Mouse (Mus musculus): ENCODE measurements around the gene Rufy4.

The Rufy4 gene

DNA sequence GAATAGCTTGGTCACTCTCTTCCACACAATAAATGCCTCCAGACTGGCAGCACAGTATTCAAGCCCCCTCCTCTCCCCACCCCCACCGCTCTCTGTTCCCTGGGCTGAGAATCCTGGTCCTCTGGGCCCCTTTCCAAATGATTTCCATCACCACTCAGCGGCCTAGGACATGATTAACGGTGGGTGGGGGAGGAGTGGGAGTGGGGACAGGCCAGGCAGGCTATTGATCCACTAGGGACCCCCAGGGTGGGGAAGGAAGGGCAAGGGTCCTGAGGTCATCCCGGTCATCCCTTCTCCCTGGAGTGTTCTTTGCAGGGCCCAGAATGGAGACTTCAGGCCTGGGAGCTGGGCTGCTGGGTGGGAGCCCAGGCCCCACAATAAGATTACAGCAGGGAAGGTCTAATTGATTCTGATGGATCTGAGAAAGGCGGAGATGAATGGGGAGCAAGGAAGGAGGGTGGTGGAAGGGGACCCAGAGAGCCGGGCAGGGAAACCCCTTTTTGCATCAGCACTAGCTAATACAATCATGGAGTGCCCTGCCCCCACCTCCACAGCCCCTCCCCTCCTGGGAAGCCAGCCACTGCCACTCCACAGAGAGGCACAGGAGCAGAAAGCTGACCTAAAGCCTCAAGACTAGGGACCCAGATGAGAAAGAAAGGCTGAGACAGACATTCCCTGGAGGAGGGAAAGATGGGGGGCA lies 21.5 kb upstream of the Rufy4 start:
- no peak for DNase-seq (ENCODE audit: extremely low read depth, insufficient read length, low spot score)

GRCm38 (mm10) chr1:74105660-74106059 lies 19.7 kb upstream of the Rufy4 start:
- DNase-seq (ENCODE audit: extremely low read depth, insufficient read length, low spot score): no peak

- DNase-seq (ENCODE audit: extremely low read depth, insufficient read length, low spot score): no peak
Measured at GRCm38 (mm10) chr1:74106214-74106613, 19.1 kb upstream of the Rufy4 start.

GRCm38 (mm10) chr1:74107931-74108618 lies 17.3 kb upstream of the Rufy4 start:
- DNase-seq (ENCODE audit: extremely low read depth, insufficient read length, low spot score): no peak

- DNase-seq (ENCODE audit: extremely low read depth, insufficient read length, low spot score): no peak
Measured at GRCm38 (mm10) chr1:74109670-74110069, 15.7 kb upstream of the Rufy4 start.

DNA sequence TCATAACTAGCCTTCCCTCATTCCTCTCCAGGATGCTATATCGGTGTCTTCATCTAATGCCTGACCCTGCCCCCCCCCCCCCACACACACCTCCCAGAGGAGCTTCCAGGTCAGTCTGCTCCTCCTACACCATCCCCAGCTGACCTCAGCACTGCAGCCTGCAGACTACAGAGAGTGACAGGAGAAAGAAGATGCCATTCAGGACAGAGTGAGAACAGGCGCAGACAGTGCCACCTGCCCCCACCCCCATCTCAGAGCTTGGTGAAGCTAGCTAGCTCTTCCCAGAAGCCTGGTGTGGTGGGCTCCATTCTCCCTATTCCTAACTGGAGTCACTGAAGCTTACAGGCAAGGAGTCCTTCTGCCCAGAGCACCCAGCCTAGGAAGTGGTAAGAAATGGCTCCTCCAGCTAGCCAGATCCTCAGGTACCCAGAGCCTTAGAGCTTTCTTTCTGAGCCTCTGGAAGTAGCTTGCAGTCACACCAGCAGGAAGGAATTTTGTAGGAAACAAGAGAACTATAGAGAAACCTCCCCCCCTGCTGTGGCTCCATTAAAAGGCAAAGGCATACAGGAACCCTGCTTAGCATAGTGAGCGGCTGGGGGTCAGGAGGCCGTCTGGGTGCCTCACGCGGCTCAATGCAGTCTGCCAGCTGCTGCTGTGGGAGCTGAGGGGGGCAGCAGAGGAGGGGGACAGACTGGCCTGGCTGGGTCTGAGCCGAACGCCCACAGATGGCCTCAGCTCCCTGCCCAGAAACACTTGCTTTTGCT lies 14.2 kb upstream of the Rufy4 start:
- no peak for DNase-seq (ENCODE audit: extremely low read depth, insufficient read length, low spot score)

DNA sequence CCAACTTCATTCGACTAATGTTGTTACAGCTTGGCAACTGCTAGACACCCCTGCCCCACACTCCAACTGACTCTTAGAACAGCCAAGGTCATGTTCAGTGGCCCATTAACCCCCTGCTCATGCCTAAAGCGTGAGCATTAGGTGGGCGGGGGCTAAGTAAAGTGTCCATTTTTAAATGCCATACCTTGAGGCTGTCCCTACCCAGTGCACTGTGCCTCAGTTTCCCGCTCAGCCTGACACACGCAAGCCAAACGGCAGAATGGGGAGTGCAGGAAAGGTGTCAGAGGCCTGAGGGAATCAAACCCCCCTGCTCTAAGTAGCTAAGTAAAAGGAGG lies 13.7 kb upstream of the Rufy4 start:
- DNase-seq (ENCODE audit: extremely low read depth, insufficient read length, low spot score): no peak

GRCm38 (mm10) chr1:74113071-74113470 lies 12.3 kb upstream of the Rufy4 start:
- DNase-seq (ENCODE audit: extremely low read depth, insufficient read length, low spot score): no peak

GRCm38 (mm10) chr1:74117876-74118275 lies 7.5 kb upstream of the Rufy4 start:
- no peak for DNase-seq (ENCODE audit: extremely low read depth, insufficient read length, low spot score)

DNA sequence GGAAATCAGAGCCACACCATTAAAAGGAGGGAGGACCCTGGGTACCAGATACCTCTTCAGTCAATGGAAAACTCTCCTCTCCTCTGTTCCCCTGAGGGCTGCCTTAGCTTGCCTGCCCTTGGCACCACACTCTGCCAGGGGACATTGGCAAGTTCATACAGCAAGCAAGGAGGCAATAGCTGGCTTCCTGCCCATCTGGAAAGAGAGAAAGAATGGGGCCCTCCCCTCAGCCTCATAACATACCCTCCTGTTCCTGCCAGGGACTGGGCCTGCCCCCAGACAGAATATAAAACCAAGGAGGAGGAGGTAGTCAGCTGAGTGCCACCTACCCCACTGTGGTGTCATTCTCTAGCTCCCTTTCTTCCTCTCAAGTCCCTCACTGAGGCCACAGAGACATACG lies 6.2 kb upstream of the Rufy4 start:
- no peak for DNase-seq (ENCODE audit: extremely low read depth, insufficient read length, low spot score)

- DNase-seq (ENCODE audit: extremely low read depth, insufficient read length, low spot score): no peak
Measured at GRCm38 (mm10) chr1:74121138-74121537, 4.2 kb upstream of the Rufy4 start.

GRCm38 (mm10) chr1:74121821-74122576 lies 3.3 kb upstream of the Rufy4 start:
- peak; percentile 41 for DNase-seq (ENCODE audit: extremely low read depth, insufficient read length, low spot score)

DNA sequence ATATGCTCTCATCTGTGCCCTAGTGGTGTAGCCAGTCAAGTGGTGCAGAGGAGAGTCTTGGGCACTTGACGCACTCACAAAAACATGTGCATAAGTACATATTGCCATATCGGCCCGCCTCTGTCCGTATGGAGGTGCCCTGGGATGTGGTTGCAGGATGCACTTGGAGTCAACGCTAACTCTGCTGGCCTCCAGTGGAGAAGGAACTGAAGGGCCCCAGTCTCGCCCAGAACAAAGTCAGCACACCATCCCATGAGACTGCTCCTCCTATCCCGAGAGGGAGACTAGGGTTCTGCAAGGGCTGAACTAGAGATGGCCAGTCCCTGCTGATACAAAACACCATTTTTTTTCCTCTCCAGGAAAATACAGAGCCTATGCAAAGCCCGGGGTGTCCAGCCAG lies 2.1 kb upstream of the Rufy4 start:
- no peak for DNase-seq (ENCODE audit: extremely low read depth, insufficient read length, low spot score)

DNA sequence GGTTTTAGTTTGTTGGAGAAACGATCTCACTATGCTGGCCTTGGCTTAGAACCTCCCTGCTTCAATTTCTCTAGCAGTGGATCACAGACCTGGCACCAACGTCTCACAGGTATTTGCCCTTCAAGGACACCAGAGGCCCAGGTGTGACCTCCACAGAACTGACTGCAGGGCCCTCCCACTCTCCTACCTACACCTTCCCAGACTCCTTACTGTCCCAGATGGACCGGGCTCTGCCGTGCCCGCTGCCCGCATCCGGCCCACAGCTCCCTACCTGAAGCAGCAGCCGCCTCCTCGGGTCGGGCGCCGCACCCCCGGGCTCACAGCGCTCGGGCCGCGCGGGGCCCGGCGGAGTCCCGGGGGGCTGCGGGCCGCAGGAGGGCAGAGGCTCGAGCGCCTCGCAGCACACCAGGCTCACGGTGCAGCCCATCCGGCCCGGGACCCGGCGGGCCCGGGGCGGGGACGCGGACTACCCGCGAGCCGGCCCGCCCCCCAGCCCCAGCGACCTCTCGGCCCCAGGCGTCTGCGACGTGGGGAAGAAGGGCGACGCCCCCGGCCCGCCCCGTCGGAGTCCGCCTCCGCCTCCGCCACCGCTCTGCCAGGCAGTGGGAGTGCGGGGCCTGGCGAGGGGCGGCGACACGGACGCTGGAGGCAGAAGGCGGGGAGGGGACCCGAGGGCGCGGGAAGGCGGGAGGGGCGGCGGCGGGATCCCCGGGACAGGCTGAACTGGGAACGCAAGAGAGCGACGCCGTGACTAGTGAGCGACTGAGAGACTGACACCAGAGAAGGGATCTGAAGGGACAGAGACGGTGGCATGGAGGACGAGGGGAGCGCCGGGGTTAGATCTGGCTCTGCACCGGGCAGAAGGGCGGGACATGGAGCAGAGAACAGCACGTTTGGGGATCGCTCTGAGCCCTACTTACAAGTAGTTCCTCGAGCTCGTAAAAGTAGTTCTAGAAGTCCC lies 1.0 kb upstream of the Rufy4 start, which contains the start of gene Tns1:
Tns1 (minus strand) TSS at position 429 of the 961 bp plus-strand sequence.
- no peak for DNase-seq (ENCODE audit: extremely low read depth, insufficient read length, low spot score)

- no peak for DNase-seq (ENCODE audit: extremely low read depth, insufficient read length, low spot score)
Measured at GRCm38 (mm10) chr1:74130883-74131659, 5.7 kb downstream of the Rufy4 start.

DNA sequence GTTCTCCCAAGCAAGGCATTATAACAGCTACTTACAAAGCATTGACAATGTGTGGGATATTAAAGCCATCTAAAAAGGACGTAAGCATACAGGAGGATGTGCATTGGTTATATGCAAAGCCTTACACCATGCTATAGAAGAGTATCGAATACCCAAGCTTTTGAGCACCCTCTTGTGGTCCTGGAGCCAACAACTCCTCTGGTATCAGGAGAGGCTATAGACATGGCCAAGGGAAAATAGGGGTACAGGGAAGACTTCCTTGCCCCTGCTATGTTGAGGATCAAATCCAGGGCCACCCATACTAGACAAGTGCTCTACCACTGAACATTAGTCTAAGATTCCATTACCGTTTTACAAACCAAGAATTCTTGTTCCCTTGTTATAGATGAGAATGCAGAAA lies 6.7 kb downstream of the Rufy4 start:
- no peak for DNase-seq (ENCODE audit: extremely low read depth, insufficient read length, low spot score)

GRCm38 (mm10) chr1:74133954-74134353 lies 8.6 kb downstream of the Rufy4 start:
- DNase-seq (ENCODE audit: extremely low read depth, insufficient read length, low spot score): no peak

GRCm38 (mm10) chr1:74135326-74135950 lies 10.1 kb downstream of the Rufy4 start:
- peak; percentile 32 for DNase-seq (ENCODE audit: extremely low read depth, insufficient read length, low spot score)

DNA sequence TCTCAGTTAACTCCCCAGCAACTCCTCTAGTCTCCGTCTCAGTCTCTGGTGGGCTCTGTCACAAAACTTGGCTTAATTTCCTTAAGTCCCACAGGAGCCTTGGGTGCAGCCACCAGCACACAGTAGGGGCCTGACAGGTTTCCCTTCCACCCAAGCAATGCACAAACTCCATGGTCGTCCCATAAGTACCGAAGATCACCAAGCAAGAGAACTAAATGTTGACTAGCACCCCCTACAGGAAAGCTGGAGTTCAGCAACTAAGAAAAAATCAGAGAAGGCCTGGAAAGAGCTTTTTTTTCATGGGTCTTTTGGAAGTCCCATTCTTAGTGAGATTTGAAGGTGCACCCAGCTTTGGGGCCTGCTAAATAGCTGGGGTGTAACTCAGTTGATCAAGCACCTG lies 14.1 kb downstream of the Rufy4 start:
- no peak for DNase-seq (ENCODE audit: extremely low read depth, insufficient read length, low spot score)
